Mouse (Mus musculus): ENCODE data around the gene Kiss1. TPM values are rescaled to one million over a fixed set of nuclear protein-coding genes. Genes with fewer than 3 reads are reported as not detected.
A peak's percentile ranks its signal among the peaks of the same experiment; 100 is the strongest.

Gene Kiss1
- total and polyA plus RNA-seq, 2 experiments from 2014 or later = not detected

- no peak for ATAC-seq (ENCODE audit: insufficient read depth, low read depth)
Observed at GRCm38 (mm10) chr1:133344357-133344756, 22.7 kb downstream of the Kiss1 start.

GRCm38 (mm10) chr1:133346531-133346930 lies 24.9 kb downstream of the Kiss1 start:
- H3K27ac ChIP-seq (ENCODE audit: low read depth) = no peak overlapping the region
- H3K4me1 ChIP-seq (ENCODE audit: control insufficient read depth, insufficient read depth) = no peaks in the 10 kb centered on the region
- no peak overlapping the region for H3K4me2 ChIP-seq (ENCODE audit: low read depth, low read length)
- no peak for ATAC-seq (ENCODE audit: insufficient read depth, low read depth)
- H3K27me3 ChIP-seq (ENCODE audit: control insufficient read depth, insufficient read depth, low read length) = no peaks in the 10 kb centered on the region
- no peak for DNase-seq (ENCODE audit: low spot score)
- H3K4me3 ChIP-seq (ENCODE audit: low read depth, low read length) = no peak overlapping the region
- H3K9ac ChIP-seq (replicated peaks; ENCODE audit: low read depth, low read length) = no peak overlapping the region
- no peaks in the 10 kb centered on the region for H3K9me3 ChIP-seq (replicated peaks; ENCODE audit: control insufficient read depth, low read length)
- TF ChIP-seq CTCF (IDR thresholded peaks at IDR 0.05; ENCODE audit: low read depth) = no peak
- TF ChIP-seq EP300 (IDR thresholded peaks at IDR 0.05; ENCODE audit: low read depth) = no peak
- no peaks in the 10 kb centered on the region for H3K36me3 ChIP-seq (replicated peaks; ENCODE audit: control insufficient read depth, insufficient read depth, low read length)
- 78% methylated on average over 9 of the region's 9 CpGs for WGBS

More at GRCm38 (mm10) chr1:133344357-133344756, 22.7 kb downstream of the Kiss1 start:
- 92% methylated on average over 2 of the region's 2 CpGs for WGBS
- Histone ChIP-seq H3K27me3 (ENCODE audit: control insufficient read depth, insufficient read depth, low read length) (no peaks in the 10 kb centered on the region), H3K27ac (ENCODE audit: low read depth) (no peak overlapping the region), H3K36me3 (replicated peaks; ENCODE audit: control insufficient read depth, insufficient read depth, low read length) (no peaks in the 10 kb centered on the region), H3K4me1 (ENCODE audit: control insufficient read depth, insufficient read depth) (no peaks in the 10 kb centered on the region), H3K4me3 (ENCODE audit: low read depth, low read length) (no peak overlapping the region), H3K9me3 (replicated peaks; ENCODE audit: control insufficient read depth, low read length) (no peaks in the 10 kb centered on the region), H3K9ac (replicated peaks; ENCODE audit: low read depth, low read length) (no peak overlapping the region), H3K4me2 (ENCODE audit: low read depth, low read length) (no peak overlapping the region)
- DNase-seq (ENCODE audit: low spot score) = no peak
- no peak for TF ChIP-seq CTCF (IDR thresholded peaks at IDR 0.05; ENCODE audit: low read depth)

GRCm38 (mm10) chr1:133347226-133347625 lies 25.6 kb downstream of the Kiss1 start:
- Histone ChIP-seq H3K4me3 (ENCODE audit: low read depth, low read length) (no peak overlapping the region), H3K9me3 (replicated peaks; ENCODE audit: control insufficient read depth, low read length) (no peaks in the 10 kb centered on the region), H3K9ac (replicated peaks; ENCODE audit: low read depth, low read length) (no peak overlapping the region), H3K4me1 (ENCODE audit: control insufficient read depth, insufficient read depth) (no peaks in the 10 kb centered on the region), H3K27ac (ENCODE audit: low read depth) (no peak overlapping the region), H3K4me2 (ENCODE audit: low read depth, low read length) (no peak overlapping the region), H3K27me3 (ENCODE audit: control insufficient read depth, insufficient read depth, low read length) (no peaks in the 10 kb centered on the region), H3K36me3 (replicated peaks; ENCODE audit: control insufficient read depth, insufficient read depth, low read length) (no peaks in the 10 kb centered on the region)
- 59% methylated on average over 3 of the region's 3 CpGs for WGBS
- no peak for TF ChIP-seq CTCF (IDR thresholded peaks at IDR 0.05; ENCODE audit: low read depth)
- no peak for TF ChIP-seq EP300 (IDR thresholded peaks at IDR 0.05; ENCODE audit: low read depth)
- DNase-seq (ENCODE audit: low spot score) (no peak), ATAC-seq (ENCODE audit: insufficient read depth, low read depth) (no peak)

GRCm38 (mm10) chr1:133347693-133348520 lies 26.2 kb downstream of the Kiss1 start:
- ATAC-seq (ENCODE audit: insufficient read depth, low read depth) (peak; percentile 62), DNase-seq (ENCODE audit: low spot score) (peak; percentile 36)
- no peaks in the 10 kb centered on the region for H3K4me1 ChIP-seq (ENCODE audit: control insufficient read depth, insufficient read depth)
- H3K36me3 ChIP-seq (replicated peaks; ENCODE audit: control insufficient read depth, insufficient read depth, low read length) = no peaks in the 10 kb centered on the region
- H3K9me3 ChIP-seq (replicated peaks; ENCODE audit: control insufficient read depth, low read length) = no peaks in the 10 kb centered on the region
- TF ChIP-seq CTCF (IDR thresholded peaks at IDR 0.05; ENCODE audit: low read depth) = no peak
- no peak for TF ChIP-seq EP300 (IDR thresholded peaks at IDR 0.05; ENCODE audit: low read depth)
- 49% methylated on average over 11 of the region's 11 CpGs for WGBS
- no peak overlapping the region for H3K4me2 ChIP-seq (ENCODE audit: low read depth, low read length)
- no peak overlapping the region for H3K27ac ChIP-seq (ENCODE audit: low read depth)
- no peak overlapping the region for H3K9ac ChIP-seq (replicated peaks; ENCODE audit: low read depth, low read length)
- 0 out of 2 replicates have a peak, but pooled peaks cover 2% of the 10 kb centered on the region for H3K27me3 ChIP-seq (ENCODE audit: control insufficient read depth, insufficient read depth, low read length)
- H3K4me3 ChIP-seq (ENCODE audit: low read depth, low read length) = no peak overlapping the region

GRCm38 (mm10) chr1:133350210-133350609 lies 28.5 kb downstream of the Kiss1 start, which contains the start of gene Ren1:
Ren1 (plus strand) TSS chr1:133350510.
- Histone ChIP-seq H3K4me2 (ENCODE audit: low read depth, low read length) (no peak within 1 kb of the TSS), H3K27me3 (ENCODE audit: control insufficient read depth, insufficient read depth, low read length) (peaks cover 18% of the 10 kb centered on the region; the same call in 1 of the 2 replicates), H3K9me3 (replicated peaks; ENCODE audit: control insufficient read depth, low read length) (no peaks in the 10 kb centered on the region), H3K27ac (ENCODE audit: low read depth) (no peak within 1 kb of the TSS), H3K36me3 (replicated peaks; ENCODE audit: control insufficient read depth, insufficient read depth, low read length) (no peaks in the 10 kb centered on the region), H3K9ac (replicated peaks; ENCODE audit: low read depth, low read length) (no peak within 1 kb of the TSS), H3K4me3 (ENCODE audit: low read depth, low read length) (no peak within 1 kb of the TSS), H3K4me1 (ENCODE audit: control insufficient read depth, insufficient read depth) (no peaks in the 10 kb centered on the region)
- TF ChIP-seq CTCF (IDR thresholded peaks at IDR 0.05; ENCODE audit: low read depth) (no peak), EP300 (IDR thresholded peaks at IDR 0.05; ENCODE audit: low read depth) (no peak)
- no peak for ATAC-seq (ENCODE audit: insufficient read depth, low read depth)
- no peak for DNase-seq (ENCODE audit: low spot score)
- WGBS = 94% methylated on average over 1 of the region's 1 CpGs
